Mouse (Mus musculus) cortical plate, adult 2 months (tissue): ENCODE measurements around the gene Pex3.

Experiments
- CTCF ChIP-seq: fragments of 200-500 bp; IDR thresholded peaks from 2 replicates; pipeline ENCODE4 v1.5.1; 2011; ENCODE audit warnings: mild to moderate bottlenecking, control low read depth, low read length; ENCODE audit not compliant: insufficient read depth; ENCODE audit errors: extremely low read depth
- POLR2A ChIP-seq: fragments of 200-500 bp; IDR thresholded peaks from 2 replicates; pipeline ENCODE4 v1.6.1; 2011; ENCODE audit warnings: mild to moderate bottlenecking, low read length, control low read depth; ENCODE audit not compliant: insufficient read depth; ENCODE audit errors: extremely low read depth

GRCm38 (mm10) chr10:13596866-13597265 is 43.9 kb upstream of the Pex3 start:
- no peak for TF ChIP-seq CTCF
- no peak for TF ChIP-seq POLR2A
